Mouse (Mus musculus): ENCODE data around the gene Corin.

Gene Corin

GRCm38 (mm10) chr5:72330648-72331047 lies 173.6 kb downstream of the Corin start:
- no peak for DNase-seq (ENCODE audit: low read depth, low spot score)

- DNase-seq (ENCODE audit: low read depth, low spot score), result no peak
These were observed 174.8 kb downstream of the Corin start for GRCm38 (mm10) chr5:72329453-72329852.

- no peak for DNase-seq (ENCODE audit: low read depth, low spot score)
These were observed 189.0 kb downstream of the Corin start for GRCm38 (mm10) chr5:72315282-72315681.

- no peak for DNase-seq (ENCODE audit: low read depth, low spot score)
These were observed 205.7 kb downstream of the Corin start for GRCm38 (mm10) chr5:72298418-72299104.

GRCm38 (mm10) chr5:72285077-72285476 lies 219.2 kb downstream of the Corin start:
- no peak for DNase-seq (ENCODE audit: low read depth, low spot score)

- no peak for DNase-seq (ENCODE audit: low read depth, low spot score)
These were observed 221.4 kb downstream of the Corin start for GRCm38 (mm10) chr5:72282907-72283306.

- no peak for DNase-seq (ENCODE audit: low read depth, low spot score)
These were observed 234.6 kb downstream of the Corin start for GRCm38 (mm10) chr5:72269652-72270051.

GRCm38 (mm10) chr5:72269204-72269603 lies 235.1 kb downstream of the Corin start:
- no peak for DNase-seq (ENCODE audit: low read depth, low spot score)

GRCm38 (mm10) chr5:72266955-72267535 lies 237.2 kb downstream of the Corin start:
- no peak for DNase-seq (ENCODE audit: low read depth, low spot score)

- no peak for DNase-seq (ENCODE audit: low read depth, low spot score)
These were observed 240.0 kb downstream of the Corin start for GRCm38 (mm10) chr5:72264195-72264751.

GRCm38 (mm10) chr5:72261802-72262324 lies 242.4 kb downstream of the Corin start:
- DNase-seq (ENCODE audit: low read depth, low spot score), result no peak

DNA sequence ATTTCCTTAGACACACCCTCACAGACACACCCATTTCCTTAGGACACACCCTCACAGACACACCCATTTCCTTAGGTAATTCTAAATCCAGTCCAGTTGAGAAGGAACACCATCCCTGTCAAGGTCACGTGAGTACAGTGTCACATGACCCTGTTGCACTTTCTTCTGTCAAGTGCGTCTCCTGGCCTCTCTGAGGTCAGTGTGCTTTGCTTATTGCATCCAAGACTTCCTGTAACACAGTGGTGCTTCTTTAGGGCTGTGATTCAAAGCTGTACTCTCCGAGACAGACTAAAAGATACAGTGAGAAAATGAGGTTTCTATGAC lies 245.0 kb downstream of the Corin start:
- peak; percentile 34 for DNase-seq (ENCODE audit: low read depth, low spot score)

- DNase-seq (ENCODE audit: low read depth, low spot score), result no peak
These were observed 245.6 kb downstream of the Corin start for GRCm38 (mm10) chr5:72258409-72259297.

GRCm38 (mm10) chr5:72257084-72257483 lies 247.2 kb downstream of the Corin start:
- DNase-seq (ENCODE audit: low read depth, low spot score), result no peak

GRCm38 (mm10) chr5:72254958-72255357 lies 249.3 kb downstream of the Corin start:
- no peak for DNase-seq (ENCODE audit: low read depth, low spot score)

GRCm38 (mm10) chr5:72250180-72250579 lies 254.1 kb downstream of the Corin start:
- DNase-seq (ENCODE audit: low read depth, low spot score), result no peak
